Mouse (Mus musculus): ENCODE measurements around the gene Lamc3. TPM values are rescaled to one million over a fixed set of nuclear protein-coding genes. Genes with fewer than 3 reads are reported as not detected.

The Lamc3 gene
- polyA plus RNA-seq, 1 experiment from 2014 or later = 0.32 TPM

DNA sequence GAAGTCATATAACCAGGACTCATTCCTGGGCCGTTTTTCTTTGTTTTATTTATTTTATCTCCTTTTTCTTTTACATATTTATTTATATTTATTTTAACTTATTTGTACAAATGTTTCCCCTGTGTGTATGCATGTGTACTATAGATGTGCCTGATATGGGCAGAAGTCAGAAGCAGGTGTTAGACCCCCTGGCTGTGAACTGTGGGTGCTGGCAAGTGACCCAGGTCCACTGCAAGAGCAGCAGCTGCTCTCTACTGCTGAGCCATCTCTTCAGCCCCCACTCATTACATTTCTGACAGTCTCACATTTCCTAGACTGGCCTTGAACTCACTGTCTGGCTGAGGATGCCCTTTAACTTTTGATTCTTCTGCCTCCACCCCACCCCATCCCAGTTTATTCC is 51.2 kb downstream of the Lamc3 start:
- Histone ChIP-seq H3K9ac (no peak overlapping the region), H3K4me2 (no peak overlapping the region), H3K36me3 (no peaks in the 10 kb centered on the region), H3K27ac (replicated peaks) (no peak overlapping the region), H3K9me3 (no peaks in the 10 kb centered on the region), H3K27me3 (replicated peaks) (peaks cover 2% of the 10 kb centered on the region; the same call in 1 of the 2 replicates), H3K4me1 (peaks cover 10% of the 10 kb centered on the region), H3K4me3 (no peak overlapping the region)
- 74% methylated on average over 1 of the region's 1 CpGs for WGBS
- no peak for ATAC-seq (ENCODE audit: extremely low read depth, insufficient number of reproducible peaks, low FRiP score, low TSS enrichment)

- Histone ChIP-seq H3K27ac (replicated peaks) (no peak overlapping the region), H3K27me3 (replicated peaks) (no peaks in the 10 kb centered on the region; the same call in 1 of the 2 replicates), H3K36me3 (no peaks in the 10 kb centered on the region), H3K4me1 (no peaks in the 10 kb centered on the region), H3K9ac (no peak overlapping the region), H3K4me2 (no peak overlapping the region), H3K4me3 (no peak overlapping the region), H3K9me3 (no peaks in the 10 kb centered on the region)
- 69% methylated on average over 4 of the region's 4 CpGs for WGBS
- ATAC-seq (ENCODE audit: extremely low read depth, insufficient number of reproducible peaks, low FRiP score, low TSS enrichment) = no peak
Observed at GRCm38 (mm10) chr2:31943011-31943410, 55.9 kb downstream of the Lamc3 start.

GRCm38 (mm10) chr2:31945580-31945979 is 58.5 kb downstream of the Lamc3 start:
- no peak for ATAC-seq (ENCODE audit: extremely low read depth, insufficient number of reproducible peaks, low FRiP score, low TSS enrichment)
- H3K36me3 ChIP-seq = no peaks in the 10 kb centered on the region
- WGBS = 62% methylated on average over 2 of the region's 2 CpGs
- peaks cover 9% of the 10 kb centered on the region; the same call in 1 of the 2 replicates for H3K27me3 ChIP-seq (replicated peaks)
- H3K9ac ChIP-seq = no peak overlapping the region
- H3K4me1 ChIP-seq = peaks cover 4% of the 10 kb centered on the region; the same call in 1 of the 2 replicates
- H3K4me2 ChIP-seq = no peak overlapping the region
- H3K27ac ChIP-seq (replicated peaks) = no peak overlapping the region
- no peaks in the 10 kb centered on the region for H3K9me3 ChIP-seq
- no peak overlapping the region for H3K4me3 ChIP-seq

DNA sequence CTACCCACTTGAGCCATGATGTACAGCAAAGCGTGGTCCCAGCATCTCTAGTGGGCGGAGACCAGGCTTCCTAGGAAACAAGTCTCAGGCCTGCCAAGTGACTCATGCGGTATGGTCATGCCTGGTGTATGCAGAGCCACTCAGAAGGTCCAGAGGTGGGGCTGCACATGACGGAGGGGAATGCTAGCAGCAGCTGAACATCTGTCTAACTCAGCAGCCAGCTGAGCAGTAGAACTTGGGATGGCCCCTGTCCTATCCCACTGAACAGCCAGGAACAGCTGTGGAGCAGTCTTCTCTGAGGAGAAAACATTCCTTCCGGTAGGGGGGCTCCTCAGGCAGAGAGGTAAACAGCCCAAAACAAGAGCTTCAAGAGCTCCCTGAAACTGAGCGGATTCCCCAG is 61.3 kb downstream of the Lamc3 start:
- no peak for ATAC-seq (ENCODE audit: extremely low read depth, insufficient number of reproducible peaks, low FRiP score, low TSS enrichment)
- 64% methylated on average over 6 of the region's 6 CpGs for WGBS
- H3K4me3 ChIP-seq = no peak overlapping the region
- peaks cover 9% of the 10 kb centered on the region; the same call in 1 of the 2 replicates for H3K27me3 ChIP-seq (replicated peaks)
- no peak overlapping the region for H3K4me2 ChIP-seq
- H3K9me3 ChIP-seq = no peaks in the 10 kb centered on the region
- H3K36me3 ChIP-seq = no peaks in the 10 kb centered on the region
- H3K27ac ChIP-seq (replicated peaks) = no peak overlapping the region
- peaks cover 32% of the 10 kb centered on the region for H3K4me1 ChIP-seq
- no peak overlapping the region for H3K9ac ChIP-seq

GRCm38 (mm10) chr2:31948801-31949200 is 61.7 kb downstream of the Lamc3 start:
- Histone ChIP-seq H3K4me1 (peaks cover 36% of the 10 kb centered on the region), H3K9me3 (no peaks in the 10 kb centered on the region), H3K9ac (no peak overlapping the region), H3K4me3 (no peak overlapping the region), H3K27me3 (replicated peaks) (peaks cover 9% of the 10 kb centered on the region; the same call in 1 of the 2 replicates), H3K4me2 (no peak overlapping the region), H3K27ac (replicated peaks) (no peak overlapping the region), H3K36me3 (no peaks in the 10 kb centered on the region)
- 64% methylated on average over 6 of the region's 6 CpGs for WGBS
- no peak for ATAC-seq (ENCODE audit: extremely low read depth, insufficient number of reproducible peaks, low FRiP score, low TSS enrichment)

DNA sequence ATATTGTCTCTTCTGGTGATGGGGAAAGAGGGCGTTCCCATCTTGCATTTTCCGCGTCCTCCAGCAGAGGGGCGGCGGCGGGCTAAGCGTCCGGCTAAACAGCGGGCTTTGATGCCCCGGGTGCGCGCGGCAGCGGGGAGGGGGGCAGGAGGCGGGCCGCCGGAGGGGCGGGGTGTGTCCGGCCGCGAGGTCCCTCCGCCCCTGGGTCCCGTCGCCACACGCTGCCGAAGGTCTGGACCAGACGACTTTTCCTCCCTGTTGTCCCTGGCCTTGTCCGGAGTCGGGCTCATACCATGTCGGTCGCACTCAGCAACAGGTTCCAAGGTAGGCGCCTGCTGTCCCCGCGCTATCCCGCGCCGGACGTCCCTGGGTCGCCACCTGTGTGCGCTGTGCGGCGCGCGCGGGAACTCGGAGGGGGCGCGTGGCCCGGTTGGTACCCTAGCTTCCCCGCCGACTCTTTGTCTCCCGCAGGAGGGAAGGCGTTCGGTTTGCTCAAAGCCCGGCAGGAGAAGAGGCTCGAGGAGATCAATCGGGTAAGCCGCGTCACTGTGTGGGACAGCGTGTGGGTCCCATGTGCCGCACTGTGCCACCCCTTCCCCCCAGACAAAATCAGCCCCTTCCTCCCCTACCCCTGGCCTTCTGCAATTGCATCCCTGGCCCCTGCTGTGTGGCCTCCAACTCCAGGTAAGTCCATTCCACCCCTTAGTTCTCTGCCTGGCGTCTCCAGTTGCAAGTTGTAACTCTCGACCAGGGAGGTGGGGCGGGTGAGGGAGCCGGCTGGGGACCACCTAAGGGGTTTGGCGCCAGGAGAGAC is 63.2 kb downstream of the Lamc3 start, which contains the start of gene Aif1l:
Aif1l (plus strand) TSS at position 82 of the 814 bp plus-strand sequence.
- under 1% methylated on average over 65 of the region's 66 CpGs for WGBS
- 0 out of 2 replicates have a peak within 1 kb of the TSS, but pooled peaks have one; percentile 16 for H3K27ac ChIP-seq (replicated peaks)

DNA sequence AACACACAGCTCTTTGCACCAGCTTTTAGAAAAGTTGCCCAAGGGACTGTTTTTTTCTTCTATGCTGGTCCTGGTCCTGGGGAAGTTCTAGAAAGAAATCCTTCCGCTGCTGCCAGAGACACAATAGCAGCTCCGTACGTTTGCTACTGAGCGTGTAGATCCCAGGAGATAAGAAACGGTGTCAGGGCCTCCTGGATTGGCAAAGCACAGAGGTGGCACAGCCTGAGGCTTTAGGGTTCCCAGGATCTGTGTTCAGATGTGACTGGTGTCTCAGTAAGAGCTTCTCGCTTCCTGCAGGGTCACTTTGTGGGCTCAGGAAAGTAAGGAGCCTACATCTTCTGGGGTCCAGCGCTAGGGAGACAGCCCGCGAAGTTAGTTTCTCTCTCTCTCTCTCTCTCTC is 63.9 kb downstream of the Lamc3 start:
- H3K4me1 ChIP-seq = peaks cover 50% of the 10 kb centered on the region

More for the DNA sequence above, 63.2 kb downstream of the Lamc3 start, which contains the start of gene Aif1l:
- Histone ChIP-seq H3K4me2 (peak within 1 kb of the TSS; percentile 84), H3K36me3 (no peaks in the 10 kb centered on the region), H3K9ac (peak within 1 kb of the TSS; percentile 86), H3K27me3 (replicated peaks) (peaks cover 9% of the 10 kb centered on the region; the same call in 1 of the 2 replicates), H3K4me3 (peak within 1 kb of the TSS; percentile 72), H3K9me3 (no peaks in the 10 kb centered on the region), H3K4me1 (peaks cover 50% of the 10 kb centered on the region)
- peak; percentile 17; the same call in 1 of the 2 replicates for ATAC-seq (ENCODE audit: extremely low read depth, insufficient number of reproducible peaks, low FRiP score, low TSS enrichment)

GRCm38 (mm10) chr2:31952236-31952635 is 65.1 kb downstream of the Lamc3 start:
- Histone ChIP-seq H3K4me3 (no peak overlapping the region), H3K4me2 (0 out of 2 replicates have a peak overlapping the region, but pooled peaks have one; percentile 84), H3K9me3 (no peaks in the 10 kb centered on the region), H3K36me3 (peaks cover under 1% of the 10 kb centered on the region; the same call in 1 of the 2 replicates), H3K27ac (replicated peaks) (peak overlapping the region; percentile 85; the same call in 1 of the 2 replicates), H3K9ac (no peak overlapping the region), H3K27me3 (replicated peaks) (peaks cover 9% of the 10 kb centered on the region; the same call in 1 of the 2 replicates), H3K4me1 (peaks cover 50% of the 10 kb centered on the region)
- ATAC-seq (ENCODE audit: extremely low read depth, insufficient number of reproducible peaks, low FRiP score, low TSS enrichment) = no peak
- 77% methylated on average over 10 of the region's 10 CpGs for WGBS

More for the DNA sequence above, 63.9 kb downstream of the Lamc3 start:
- Histone ChIP-seq H3K9ac (peak overlapping the region; percentile 86), H3K27me3 (replicated peaks) (peaks cover 9% of the 10 kb centered on the region; the same call in 1 of the 2 replicates), H3K9me3 (no peaks in the 10 kb centered on the region), H3K4me2 (peak overlapping the region; percentile 84), H3K36me3 (no peaks in the 10 kb centered on the region), H3K27ac (replicated peaks) (no peak overlapping the region), H3K4me3 (peak overlapping the region; percentile 72)
- WGBS = 22% methylated on average over 9 of the region's 9 CpGs
- no peak for ATAC-seq (ENCODE audit: extremely low read depth, insufficient number of reproducible peaks, low FRiP score, low TSS enrichment)

- peaks cover 5% of the 10 kb centered on the region; the same call in 1 of the 2 replicates for H3K36me3 ChIP-seq
- peak overlapping the region; percentile 85 for H3K27ac ChIP-seq (replicated peaks)
- H3K9me3 ChIP-seq = no peaks in the 10 kb centered on the region
- WGBS = 69% methylated on average over 3 of the region's 3 CpGs
- no peak for ATAC-seq (ENCODE audit: extremely low read depth, insufficient number of reproducible peaks, low FRiP score, low TSS enrichment)
- H3K4me2 ChIP-seq = peak overlapping the region; percentile 84; the same call in 1 of the 2 replicates
- H3K9ac ChIP-seq = peak overlapping the region; percentile 37; the same call in 1 of the 2 replicates
- no peak overlapping the region for H3K4me3 ChIP-seq
- H3K27me3 ChIP-seq (replicated peaks) = peaks cover 9% of the 10 kb centered on the region; the same call in 1 of the 2 replicates
- H3K4me1 ChIP-seq = peaks cover 50% of the 10 kb centered on the region
Observed at GRCm38 (mm10) chr2:31952725-31953124, 65.6 kb downstream of the Lamc3 start.

DNA sequence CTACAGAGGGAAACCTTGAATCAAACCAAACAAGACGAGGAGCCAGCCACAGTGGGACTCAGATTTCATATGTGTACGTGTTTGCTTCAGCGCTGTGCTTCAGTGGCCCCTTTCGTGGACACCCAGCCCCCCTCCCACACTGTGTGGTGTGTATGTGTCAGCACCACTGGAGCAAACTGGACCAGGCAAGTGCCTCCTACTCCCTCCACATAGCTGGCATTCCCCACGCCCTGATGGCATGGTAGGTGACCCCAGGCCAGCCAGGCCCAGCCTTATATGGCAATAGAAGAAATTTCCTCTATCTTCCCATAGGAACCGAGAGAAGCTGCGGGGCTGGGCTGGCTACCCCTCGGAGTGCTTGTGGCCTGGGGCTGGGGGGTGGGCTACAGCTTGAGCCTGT is 66.6 kb downstream of the Lamc3 start:
- no peaks in the 10 kb centered on the region for H3K9me3 ChIP-seq
- peaks cover 50% of the 10 kb centered on the region for H3K4me1 ChIP-seq
- ATAC-seq (ENCODE audit: extremely low read depth, insufficient number of reproducible peaks, low FRiP score, low TSS enrichment) = 0 out of 2 replicates have a peak, but pooled peaks have one; percentile 33
- peak overlapping the region; percentile 1 for H3K4me2 ChIP-seq
- H3K9ac ChIP-seq = peak overlapping the region; percentile 56; the same call in 1 of the 2 replicates
- WGBS = 29% methylated on average over 8 of the region's 8 CpGs
- peaks cover 6% of the 10 kb centered on the region; the same call in 1 of the 2 replicates for H3K36me3 ChIP-seq
- H3K27ac ChIP-seq (replicated peaks) = peak overlapping the region; percentile 85
- H3K4me3 ChIP-seq = no peak overlapping the region
- H3K27me3 ChIP-seq (replicated peaks) = peaks cover 9% of the 10 kb centered on the region; the same call in 1 of the 2 replicates

DNA sequence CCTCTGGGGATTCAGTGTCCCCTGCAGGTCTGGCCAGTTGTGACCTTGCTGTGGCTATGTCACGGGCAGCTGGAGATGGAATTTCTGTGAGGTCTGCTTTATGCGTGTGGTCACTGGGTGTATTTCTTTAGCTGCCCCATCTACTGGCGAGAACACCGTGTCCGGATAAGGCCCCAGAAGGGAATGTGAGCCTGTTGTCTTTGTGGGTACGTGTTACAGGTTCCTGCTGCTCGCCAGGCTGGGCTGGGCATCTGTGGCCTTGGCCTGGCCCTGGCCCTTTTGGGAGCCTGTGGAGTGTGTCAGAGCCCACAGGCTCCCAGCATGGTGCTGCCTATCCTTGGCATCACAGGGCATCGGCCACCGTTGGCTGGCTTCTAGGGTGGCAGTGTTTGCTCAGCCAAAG is 67.7 kb downstream of the Lamc3 start:
- WGBS = 52% methylated on average over 9 of the region's 9 CpGs

More for the DNA sequence above, 67.7 kb downstream of the Lamc3 start:
- peak overlapping the region; percentile 7 for H3K4me2 ChIP-seq
- ATAC-seq (ENCODE audit: extremely low read depth, insufficient number of reproducible peaks, low FRiP score, low TSS enrichment) = no peak
- H3K9ac ChIP-seq = peak overlapping the region; percentile 7
- H3K27me3 ChIP-seq (replicated peaks) = no peaks in the 10 kb centered on the region; the same call in 1 of the 2 replicates
- H3K4me3 ChIP-seq = no peak overlapping the region
- peaks cover 47% of the 10 kb centered on the region for H3K4me1 ChIP-seq
- peaks cover 11% of the 10 kb centered on the region; the same call in 1 of the 2 replicates for H3K36me3 ChIP-seq
- H3K9me3 ChIP-seq = no peaks in the 10 kb centered on the region
- peak overlapping the region; percentile 85 for H3K27ac ChIP-seq (replicated peaks)

Measured in heart, embryonic 13.5 days (tissue).